Mouse (Mus musculus): Measurements from ENCODE around the gene Gm11541. TPM values are rescaled to one million over a fixed set of nuclear protein-coding genes. Genes with fewer than 3 reads are reported as not detected.
"Not testable (repeated sequence)": the region's sequence is repeated elsewhere in the genome, so short reads cannot be mapped to it uniquely, and the experiment has no call there.

The Gm11541 gene
- polyA plus RNA-seq, 1 experiment from 2014 or later: not detected

DNA sequence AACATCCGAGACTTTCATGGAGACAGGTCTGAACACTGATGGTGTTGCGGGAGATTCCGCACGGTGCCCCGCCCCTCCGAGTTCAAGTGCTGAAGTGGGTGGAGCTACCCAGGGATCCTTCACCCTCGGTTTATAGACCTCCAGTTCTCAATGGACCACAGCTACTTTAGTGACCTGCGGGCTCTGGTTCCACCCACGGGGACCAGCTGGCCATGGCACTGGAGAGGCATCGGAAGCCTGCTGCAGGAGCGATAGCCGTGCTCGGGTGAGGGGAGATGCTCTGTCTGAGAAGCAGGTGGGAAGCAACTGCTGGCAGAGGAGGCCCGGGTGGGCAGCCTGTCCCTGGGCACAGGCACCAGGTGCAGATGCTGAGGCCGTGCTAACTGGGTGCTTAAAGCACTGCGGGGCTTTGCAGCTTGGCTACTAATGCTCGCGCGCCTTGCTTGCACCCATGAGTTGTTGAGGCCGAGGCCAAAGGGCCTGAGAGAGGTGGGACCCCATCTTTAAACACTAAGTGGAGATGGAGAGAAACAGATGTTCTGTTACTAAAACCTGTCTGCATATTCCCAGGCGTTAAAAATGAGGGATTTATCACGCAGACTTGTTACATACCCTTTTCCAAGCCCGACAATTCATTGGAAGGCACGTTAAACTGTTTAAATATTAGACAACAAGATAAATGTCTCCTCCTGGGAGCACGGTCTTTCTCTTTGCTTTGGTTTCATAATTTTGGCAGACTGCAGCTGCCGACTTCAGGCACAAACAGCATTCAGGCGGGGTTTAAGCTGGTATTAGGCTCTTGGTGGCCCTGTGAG, 2.7 kb downstream of the Gm11541 start:
- 48% methylated on average over 27 of the region's 27 CpGs for WGBS
- DNase-seq (ENCODE audit: low spot score): no peak
- Histone ChIP-seq H3K4me1 (replicated peaks; ENCODE audit: control insufficient read depth, insufficient read depth, low read length) (no peaks in the 10 kb centered on the region), H3K36me3 (replicated peaks; ENCODE audit: control insufficient read depth, insufficient read depth) (no peaks in the 10 kb centered on the region), H3K4me2 (replicated peaks) (no peak overlapping the region), H3K9ac (no peak overlapping the region), H3K27ac (no peak overlapping the region), H3K27me3 (ENCODE audit: control insufficient read depth, insufficient read depth, low read length) (no peaks in the 10 kb centered on the region), H3K4me3 (replicated peaks; ENCODE audit: low read length) (no peak overlapping the region), H3K9me3 (ENCODE audit: control insufficient read depth, low read length) (no peaks in the 10 kb centered on the region)
- no peak for ATAC-seq (ENCODE audit: low FRiP score)

DNA sequence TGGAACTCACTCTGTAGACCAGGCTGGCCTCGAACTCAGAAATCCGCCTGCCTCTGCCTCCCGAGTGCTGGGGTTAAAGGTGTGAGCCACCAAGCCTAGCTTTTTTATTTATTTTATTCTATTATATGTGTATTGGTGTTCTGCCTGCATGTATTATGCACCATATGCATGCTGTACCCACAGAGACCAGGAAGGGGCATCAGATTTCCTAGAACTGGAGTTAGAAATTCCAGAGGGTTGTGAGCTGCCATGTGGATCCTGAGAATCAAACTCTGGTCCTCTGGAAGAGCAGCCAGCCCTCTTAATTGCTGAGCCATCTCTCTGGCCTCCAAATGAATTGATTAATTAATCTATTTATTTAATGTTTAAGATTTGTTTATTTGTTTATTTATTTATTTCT, 4.9 kb downstream of the Gm11541 start:
- H3K9me3 ChIP-seq (ENCODE audit: control insufficient read depth, low read length): no peaks in the 10 kb centered on the region
- WGBS: 96% methylated on average over 3 of the region's 3 CpGs
- DNase-seq (ENCODE audit: low spot score) (no peak), ATAC-seq (ENCODE audit: low FRiP score) (no peak)
- H3K9ac ChIP-seq: no peak overlapping the region
- H3K27me3 ChIP-seq (ENCODE audit: control insufficient read depth, insufficient read depth, low read length): no peaks in the 10 kb centered on the region
- no peaks in the 10 kb centered on the region for H3K36me3 ChIP-seq (replicated peaks; ENCODE audit: control insufficient read depth, insufficient read depth)
- no peak overlapping the region for H3K4me2 ChIP-seq (replicated peaks)
- H3K27ac ChIP-seq: no peak overlapping the region
- no peak overlapping the region for H3K4me3 ChIP-seq (replicated peaks; ENCODE audit: low read length)
- H3K4me1 ChIP-seq (replicated peaks; ENCODE audit: control insufficient read depth, insufficient read depth, low read length): no peaks in the 10 kb centered on the region

DNA sequence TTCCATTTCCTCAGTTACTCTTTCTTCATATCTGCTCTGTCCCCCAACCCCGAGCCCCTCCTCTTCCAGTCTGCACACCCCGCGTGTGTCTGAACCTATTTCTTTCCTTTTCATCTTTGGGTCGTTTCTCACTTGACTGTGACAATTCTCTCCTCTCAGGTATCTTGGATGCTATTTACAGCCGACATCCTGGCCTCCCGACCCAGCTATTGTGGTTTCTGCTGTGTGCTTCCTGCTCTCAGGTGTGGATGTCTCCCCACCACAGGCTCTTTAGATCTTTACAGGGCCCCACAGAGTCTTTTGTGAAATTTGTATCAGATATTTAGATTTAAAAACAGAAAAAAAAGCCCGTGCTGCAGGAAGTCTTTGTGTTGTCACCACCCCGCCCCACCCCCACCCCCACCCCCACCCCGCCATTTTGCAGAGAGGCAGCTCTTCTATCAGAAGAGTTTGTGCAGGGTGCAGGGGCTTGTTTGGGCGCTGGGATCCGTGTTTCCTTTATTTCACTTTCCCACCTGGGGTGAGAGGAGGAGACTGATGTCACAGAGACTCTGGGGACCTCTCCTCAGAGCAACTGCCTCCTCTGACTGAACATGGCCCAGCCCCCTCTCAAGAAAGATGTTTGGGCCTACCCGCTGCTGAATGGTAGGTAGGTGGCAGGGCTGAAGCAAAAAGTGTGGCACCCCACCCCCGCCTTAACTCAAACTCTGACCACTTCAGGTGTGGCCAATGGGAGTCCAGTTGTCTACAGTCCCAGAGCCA, 6.4 kb downstream of the Gm11541 start:
- H3K4me3 ChIP-seq (replicated peaks; ENCODE audit: low read length): no peak overlapping the region
- 42% methylated on average over 13 of the region's 13 CpGs for WGBS
- no peak overlapping the region for H3K4me2 ChIP-seq (replicated peaks)
- no peak overlapping the region for H3K27ac ChIP-seq
- ATAC-seq (ENCODE audit: low FRiP score): no peak
- H3K36me3 ChIP-seq (replicated peaks; ENCODE audit: control insufficient read depth, insufficient read depth): no peaks in the 10 kb centered on the region
- no peaks in the 10 kb centered on the region for H3K9me3 ChIP-seq (ENCODE audit: control insufficient read depth, low read length)
- no peak overlapping the region for H3K9ac ChIP-seq
- no peaks in the 10 kb centered on the region for H3K4me1 ChIP-seq (replicated peaks; ENCODE audit: control insufficient read depth, insufficient read depth, low read length)
- DNase-seq (ENCODE audit: low spot score): no peak
- no peaks in the 10 kb centered on the region for H3K27me3 ChIP-seq (ENCODE audit: control insufficient read depth, insufficient read depth, low read length)

DNA sequence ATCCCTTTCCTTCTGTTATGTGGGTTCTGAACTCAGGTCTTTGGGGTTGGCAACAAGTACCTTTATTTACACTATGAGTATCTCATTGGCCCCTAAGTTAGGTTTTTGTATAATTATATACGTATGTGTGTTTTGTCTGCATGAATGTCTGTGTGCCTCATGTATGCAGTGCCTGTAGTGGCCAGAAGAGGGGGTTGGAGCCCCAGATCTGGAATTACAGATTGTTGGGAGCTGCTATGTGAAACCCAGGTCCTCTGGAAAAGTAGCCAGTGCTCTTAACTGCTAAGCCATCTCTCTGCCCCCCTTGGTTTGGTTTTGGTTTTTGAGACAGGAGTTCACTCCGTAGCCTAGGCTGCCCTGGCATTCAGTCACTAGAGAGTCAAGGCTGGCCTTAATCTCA, 7.2 kb downstream of the Gm11541 start:
- ATAC-seq (ENCODE audit: low FRiP score): no peak
- Histone ChIP-seq H3K36me3 (replicated peaks; ENCODE audit: control insufficient read depth, insufficient read depth) (no peaks in the 10 kb centered on the region), H3K9ac (no peak overlapping the region), H3K27me3 (ENCODE audit: control insufficient read depth, insufficient read depth, low read length) (no peaks in the 10 kb centered on the region), H3K4me1 (replicated peaks; ENCODE audit: control insufficient read depth, insufficient read depth, low read length) (no peaks in the 10 kb centered on the region), H3K27ac (no peak overlapping the region), H3K9me3 (ENCODE audit: control insufficient read depth, low read length) (no peaks in the 10 kb centered on the region), H3K4me3 (replicated peaks; ENCODE audit: low read length) (no peak overlapping the region), H3K4me2 (replicated peaks) (no peak overlapping the region)
- no peak for DNase-seq (ENCODE audit: low spot score)
- WGBS: 92% methylated on average over 2 of the region's 2 CpGs

DNA sequence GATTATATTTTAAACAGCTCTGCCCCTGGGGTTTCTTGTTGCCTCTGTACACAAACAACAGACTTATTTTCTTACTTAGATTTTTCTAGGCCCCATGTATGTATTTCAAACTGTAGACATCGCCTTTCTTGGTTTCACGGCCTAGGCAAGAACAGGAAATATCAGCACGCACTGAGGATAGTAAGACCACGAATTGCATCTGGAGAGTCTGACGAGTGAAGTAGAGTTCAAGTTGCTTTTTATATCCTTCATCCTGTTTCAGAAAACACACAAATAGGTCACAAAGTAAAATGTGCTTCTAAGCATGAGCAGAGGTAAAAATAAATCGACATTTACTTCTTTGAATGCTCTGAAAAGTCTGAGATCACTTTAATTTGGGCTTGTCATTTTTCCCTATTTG, 8.8 kb downstream of the Gm11541 start:
- Histone ChIP-seq H3K9me3 (ENCODE audit: control insufficient read depth, low read length) (no peaks in the 10 kb centered on the region), H3K36me3 (replicated peaks; ENCODE audit: control insufficient read depth, insufficient read depth) (no peaks in the 10 kb centered on the region), H3K27ac (no peak overlapping the region), H3K9ac (no peak overlapping the region), H3K4me3 (replicated peaks; ENCODE audit: low read length) (no peak overlapping the region), H3K4me1 (replicated peaks; ENCODE audit: control insufficient read depth, insufficient read depth, low read length) (no peaks in the 10 kb centered on the region), H3K27me3 (ENCODE audit: control insufficient read depth, insufficient read depth, low read length) (no peaks in the 10 kb centered on the region), H3K4me2 (replicated peaks) (no peak overlapping the region)
- ATAC-seq (ENCODE audit: low FRiP score) (no peak), DNase-seq (ENCODE audit: low spot score) (no peak)
- 87% methylated on average over 6 of the region's 6 CpGs for WGBS

DNA sequence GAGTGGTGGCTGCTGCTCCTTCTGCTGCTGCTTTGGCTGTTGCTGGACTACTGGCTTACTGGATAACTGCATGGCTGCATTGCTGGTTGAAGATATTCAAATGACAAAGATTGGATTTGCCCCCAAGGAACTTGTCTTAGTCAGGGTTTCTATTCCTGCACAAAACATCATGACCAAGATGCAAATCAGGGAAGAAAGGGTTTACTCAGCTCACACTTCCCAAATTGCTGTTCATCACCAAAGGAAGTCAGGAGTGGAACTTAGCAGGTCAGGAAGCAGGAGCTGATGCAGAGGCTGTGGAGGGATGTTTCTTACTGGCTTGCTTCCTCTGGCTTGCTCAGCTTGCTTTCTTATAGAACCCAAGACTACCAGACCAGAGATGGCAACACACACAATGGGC, 11.8 kb downstream of the Gm11541 start:
- not testable (repeated sequence) for DNase-seq (ENCODE audit: low spot score); H3K4me1 ChIP-seq (replicated peaks; ENCODE audit: control insufficient read depth, insufficient read depth, low read length); H3K27me3 ChIP-seq (ENCODE audit: control insufficient read depth, insufficient read depth, low read length); H3K9ac ChIP-seq; H3K4me2 ChIP-seq (replicated peaks); H3K36me3 ChIP-seq (replicated peaks; ENCODE audit: control insufficient read depth, insufficient read depth); H3K27ac ChIP-seq; H3K9me3 ChIP-seq (ENCODE audit: control insufficient read depth, low read length); ATAC-seq (ENCODE audit: low FRiP score); H3K4me3 ChIP-seq (replicated peaks; ENCODE audit: low read length)

DNA sequence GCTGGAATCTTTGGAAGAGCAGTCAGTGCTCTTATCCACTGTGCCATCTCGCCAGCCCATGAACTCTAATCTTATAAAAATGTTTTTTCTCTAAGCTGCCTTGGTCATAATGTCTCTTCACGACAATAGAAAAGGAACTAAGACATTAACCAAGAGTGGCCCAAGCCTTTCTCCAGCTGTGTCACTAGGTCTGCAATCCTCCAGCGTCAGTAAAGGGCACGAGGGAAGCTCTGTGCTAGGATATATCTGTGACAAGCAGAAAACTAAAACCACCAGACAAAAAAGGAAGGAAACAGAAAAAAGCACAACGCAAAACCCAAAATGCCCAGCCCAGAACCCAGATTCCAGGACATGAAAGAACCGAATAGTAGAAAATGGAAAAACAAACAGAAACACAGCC, 17.1 kb downstream of the Gm11541 start:
- Histone ChIP-seq H3K4me2 (replicated peaks) (no peak overlapping the region), H3K27ac (no peak overlapping the region), H3K4me1 (replicated peaks; ENCODE audit: control insufficient read depth, insufficient read depth, low read length) (no peaks in the 10 kb centered on the region), H3K4me3 (replicated peaks; ENCODE audit: low read length) (no peak overlapping the region), H3K9me3 (ENCODE audit: control insufficient read depth, low read length) (no peaks in the 10 kb centered on the region), H3K36me3 (replicated peaks; ENCODE audit: control insufficient read depth, insufficient read depth) (no peaks in the 10 kb centered on the region), H3K27me3 (ENCODE audit: control insufficient read depth, insufficient read depth, low read length) (no peaks in the 10 kb centered on the region), H3K9ac (no peak overlapping the region)
- 87% methylated on average over 6 of the region's 6 CpGs for WGBS
- DNase-seq (ENCODE audit: low spot score): no peak
- ATAC-seq (ENCODE audit: low FRiP score): no peak

DNA sequence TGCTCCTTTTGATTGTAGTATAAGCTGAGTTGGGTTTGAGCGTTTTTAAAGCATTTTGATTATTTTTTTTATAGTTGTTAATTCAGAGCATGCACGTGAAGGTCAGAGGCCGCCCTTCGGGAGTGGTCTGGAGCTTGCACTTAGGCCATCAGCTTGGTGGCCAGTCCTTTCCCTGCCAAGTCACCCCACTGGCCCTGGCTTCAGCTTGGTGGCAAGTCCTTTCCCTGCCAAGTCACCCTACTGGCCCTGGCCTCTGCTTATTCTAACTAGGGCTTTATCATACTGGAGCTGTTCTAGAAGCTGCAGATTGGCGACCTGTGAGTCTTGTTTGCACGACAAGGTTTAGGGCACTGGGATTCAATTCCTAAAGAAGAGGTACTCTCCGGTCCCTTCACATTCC, 21.9 kb downstream of the Gm11541 start:
- Histone ChIP-seq H3K27me3 (ENCODE audit: control insufficient read depth, insufficient read depth, low read length) (no peaks in the 10 kb centered on the region), H3K9ac (no peak overlapping the region), H3K4me3 (replicated peaks; ENCODE audit: low read length) (no peak overlapping the region), H3K4me2 (replicated peaks) (no peak overlapping the region), H3K9me3 (ENCODE audit: control insufficient read depth, low read length) (no peaks in the 10 kb centered on the region), H3K36me3 (replicated peaks; ENCODE audit: control insufficient read depth, insufficient read depth) (no peaks in the 10 kb centered on the region), H3K4me1 (replicated peaks; ENCODE audit: control insufficient read depth, insufficient read depth, low read length) (peaks cover 8% of the 10 kb centered on the region; the same call in 1 of the 2 replicates), H3K27ac (no peak overlapping the region)
- no peak for ATAC-seq (ENCODE audit: low FRiP score)
- DNase-seq (ENCODE audit: low spot score): no peak
- WGBS: 84% methylated on average over 7 of the region's 7 CpGs

DNA sequence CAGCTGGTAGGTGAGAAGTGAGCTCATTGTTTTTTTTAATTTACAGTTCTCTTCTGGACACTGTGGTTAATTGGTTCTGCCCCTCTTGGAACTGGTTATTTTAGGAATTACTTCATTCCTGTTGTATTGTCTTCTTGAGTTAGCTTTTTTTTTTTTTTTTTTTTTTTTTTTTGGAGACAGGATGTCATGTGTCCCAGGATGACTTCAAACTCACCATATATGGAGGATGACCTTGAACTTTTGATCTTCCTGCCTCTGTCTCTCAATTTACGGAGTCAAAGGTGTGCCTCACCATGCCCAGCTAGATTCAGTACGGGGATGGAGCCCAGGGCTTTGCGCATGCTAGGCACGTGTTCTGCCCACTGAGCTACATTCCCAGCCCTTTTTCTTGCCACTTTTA, 22.7 kb downstream of the Gm11541 start:
- Histone ChIP-seq H3K36me3 (replicated peaks; ENCODE audit: control insufficient read depth, insufficient read depth) (no peaks in the 10 kb centered on the region), H3K27me3 (ENCODE audit: control insufficient read depth, insufficient read depth, low read length) (no peaks in the 10 kb centered on the region), H3K9me3 (ENCODE audit: control insufficient read depth, low read length) (no peaks in the 10 kb centered on the region), H3K27ac (no peak overlapping the region), H3K9ac (no peak overlapping the region), H3K4me2 (replicated peaks) (no peak overlapping the region), H3K4me3 (replicated peaks; ENCODE audit: low read length) (no peak overlapping the region), H3K4me1 (replicated peaks; ENCODE audit: control insufficient read depth, insufficient read depth, low read length) (peaks cover 9% of the 10 kb centered on the region; the same call in 1 of the 2 replicates)
- no peak for DNase-seq (ENCODE audit: low spot score)
- 85% methylated on average over 4 of the region's 4 CpGs for WGBS
- no peak for ATAC-seq (ENCODE audit: low FRiP score)

Data from hindbrain, embryonic 14.5 days (tissue).